Mouse (Mus musculus) activated CD4-positive, CD25-positive, alpha-beta regulatory T cell, adult 4 months (primary cell): ENCODE measurements around the gene Olfr653. TPM values are rescaled to one million over a fixed set of nuclear protein-coding genes. Genes with fewer than 3 reads are reported as not detected.

Experiments
- ATAC-seq: one replicate; pipeline ENCODE4 v1.8.0; 2017
- polyA plus RNA-seq, 2 experiments: library from polyadenylated mRNA; unstranded; fragments of 100-300 nt; shearing (Covaris generic); gene quantifications; one replicate each; pipeline ENCODE4 v1.2.1; 2017

Olfr653 gene
- not detected for polyA plus RNA-seq

GRCm38 (mm10) chr7:104577014-104577413 lies at the start of gene Olfr653:
Gene Olfr653, plus strand, starts transcription at chr7:104577314.
- no peak for ATAC-seq

DNA sequence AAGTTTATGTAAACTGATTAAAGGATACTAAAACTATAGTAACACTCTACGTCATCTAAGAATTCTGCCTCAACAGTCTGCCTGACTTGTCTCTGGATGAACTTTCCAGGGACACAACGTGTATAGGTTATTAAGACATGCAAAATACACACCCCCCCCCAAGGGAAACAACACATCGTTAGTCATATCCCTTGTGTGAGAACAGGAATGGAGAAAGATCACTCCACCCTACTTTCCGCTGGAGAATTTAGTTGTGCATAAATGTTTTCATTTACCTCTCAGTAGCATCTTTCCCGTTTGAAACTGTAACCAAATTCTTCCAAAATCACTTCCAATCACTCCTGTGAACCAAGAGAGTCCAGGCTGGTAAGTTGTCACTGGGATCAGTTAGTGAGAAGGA lies 27.3 kb upstream of the Olfr653 start, which contains the start of gene Olfr651:
TSS of gene Olfr651 (plus strand) at position 301 of the 400 bp plus-strand sequence.
- no peak for ATAC-seq

DNA sequence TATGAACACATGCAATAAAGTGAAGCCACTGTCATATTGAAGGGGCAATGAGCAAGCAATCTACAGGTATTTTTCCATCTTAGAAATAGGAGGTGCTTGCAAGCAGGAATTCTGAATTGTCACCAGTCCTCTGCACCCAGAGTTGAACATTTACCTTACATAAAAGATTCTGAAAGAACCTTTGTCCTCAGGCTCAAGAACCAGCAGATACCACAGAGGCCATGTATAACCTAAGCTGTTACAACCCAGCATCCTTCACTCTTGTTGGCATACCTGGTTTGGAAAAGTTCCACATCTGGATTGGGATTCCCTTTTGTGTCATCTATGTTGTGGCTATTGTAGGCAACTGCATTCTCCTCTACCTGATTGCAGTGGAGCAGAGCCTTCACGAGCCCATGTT lies 24.4 kb upstream of the Olfr653 start:
- ATAC-seq, result no peak

- ATAC-seq, result no peak
Observed at GRCm38 (mm10) chr7:104560601-104561000, 16.5 kb upstream of the Olfr653 start, which contains the start of gene Olfr652. Gene Olfr652, plus strand, starts transcription at chr7:104560901.

- no peak for ATAC-seq
Observed at GRCm38 (mm10) chr7:104580846-104581245, 3.7 kb downstream of the Olfr653 start.

GRCm38 (mm10) chr7:104581429-104581828 lies 4.3 kb downstream of the Olfr653 start:
- ATAC-seq, result no peak

DNA sequence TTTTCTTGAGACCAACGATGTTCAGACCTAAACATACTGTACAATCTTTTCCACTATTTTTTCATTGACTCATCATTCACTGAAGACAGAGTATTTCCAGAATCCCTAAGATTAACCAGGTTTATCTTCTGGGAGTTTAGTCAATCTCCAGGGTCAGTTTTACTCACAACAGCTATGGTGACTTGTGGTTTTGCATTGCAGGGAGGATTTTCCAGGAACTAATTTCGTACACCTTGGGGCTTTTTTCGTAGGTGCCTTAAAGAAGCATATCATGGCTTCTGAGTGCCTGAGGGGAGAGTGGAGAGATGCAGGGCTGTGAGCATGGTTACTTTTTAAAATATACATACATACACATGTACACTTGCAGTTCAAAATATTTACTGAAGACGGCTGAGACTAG lies 9.6 kb downstream of the Olfr653 start, which contains the start of gene Olfr654:
TSS of gene Olfr654 (plus strand) at position 301 of the 400 bp plus-strand sequence.
- ATAC-seq, result no peak

DNA sequence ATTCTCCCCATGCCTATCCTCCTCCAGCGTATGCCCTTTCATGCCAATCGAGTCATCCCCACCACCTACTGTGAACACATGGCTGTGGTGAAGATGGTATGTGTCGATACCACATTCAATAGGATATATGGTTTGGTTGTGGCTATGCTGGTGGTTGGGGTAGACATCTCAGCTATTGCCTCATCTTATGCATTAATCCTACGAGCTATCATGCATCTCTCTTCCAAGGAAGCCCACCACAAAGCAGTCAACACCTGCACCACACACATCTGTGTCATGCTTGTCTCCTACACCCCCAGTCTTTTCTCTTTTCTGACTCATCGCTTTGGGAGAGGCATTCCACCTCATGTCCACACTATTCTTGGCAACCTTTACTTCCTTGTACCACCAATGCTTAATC lies 11.2 kb downstream of the Olfr653 start:
- ATAC-seq, result no peak

GRCm38 (mm10) chr7:104601679-104602078 lies 24.6 kb downstream of the Olfr653 start, which contains the start of gene Olfr655:
Gene Olfr655, minus strand, starts transcription at chr7:104601779.
- no peak for ATAC-seq

DNA sequence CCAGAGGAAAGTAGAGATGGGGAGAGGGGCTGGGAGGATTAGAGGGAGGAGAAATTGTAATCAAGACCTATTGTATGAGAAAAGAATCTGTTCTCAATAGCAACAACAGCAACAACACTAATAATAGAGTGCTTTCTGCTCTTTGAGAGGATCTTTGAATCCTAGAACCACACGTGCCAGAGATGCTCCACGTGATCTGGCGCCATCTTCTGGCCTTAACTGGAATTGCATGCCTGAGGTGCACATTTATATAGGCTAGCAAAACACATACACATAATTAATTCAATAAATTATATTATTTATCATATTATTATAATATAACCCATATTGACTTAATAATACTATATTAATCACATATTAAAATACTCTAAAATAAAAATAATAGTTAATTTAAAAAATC lies 26.1 kb downstream of the Olfr653 start:
- ATAC-seq, result peak; percentile 72

- no peak for ATAC-seq
Observed at GRCm38 (mm10) chr7:104604727-104605126, 27.6 kb downstream of the Olfr653 start.

DNA sequence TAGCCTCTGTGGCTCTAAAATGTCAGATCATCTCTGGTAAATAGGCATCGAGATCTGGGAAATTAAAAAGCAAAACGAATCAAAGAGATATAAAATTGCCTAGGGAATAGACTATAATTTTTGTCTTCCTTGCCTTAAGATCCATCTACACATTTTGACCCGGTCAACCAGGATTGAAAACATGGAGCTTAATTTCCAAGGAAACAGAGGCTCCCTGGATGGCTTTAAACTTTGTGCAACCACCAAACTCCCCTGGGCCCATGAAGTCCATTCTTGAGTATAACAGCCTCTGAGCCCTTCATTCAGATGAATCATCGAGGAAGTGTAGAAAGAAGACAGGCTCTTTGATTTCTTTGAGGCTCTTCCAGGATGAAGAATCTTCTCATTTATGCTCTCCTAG lies 36.5 kb downstream of the Olfr653 start, which contains the start of gene Olfr656:
TSS of gene Olfr656 (plus strand) at position 301 of the 400 bp plus-strand sequence.
- ATAC-seq, result no peak

DNA sequence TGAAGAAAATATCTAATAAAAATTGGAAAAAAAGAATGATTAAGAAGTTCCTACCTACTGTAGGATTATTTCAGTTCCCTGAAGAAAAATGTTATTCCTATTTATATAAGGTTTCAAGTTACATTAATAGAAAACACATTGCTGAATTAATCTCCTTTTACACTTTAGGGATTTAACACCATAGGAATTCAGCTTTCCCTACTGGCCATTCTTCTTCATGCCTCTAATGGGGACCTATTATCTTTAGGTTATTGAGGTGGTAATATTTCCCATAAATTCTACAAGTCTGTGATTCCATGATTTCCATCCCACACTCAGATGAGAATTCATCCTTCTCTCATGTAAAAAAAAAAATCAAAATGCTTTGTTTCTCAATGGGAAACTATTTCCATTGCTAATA lies 47.4 kb downstream of the Olfr653 start, which contains the start of gene Olfr657:
TSS of gene Olfr657 (plus strand) at position 301 of the 400 bp plus-strand sequence.
- no peak for ATAC-seq

Other genes with a start within 250 kb of the Olfr653 start
- 1 to 10 TPM in 1 of 2 experiments, under 1 TPM in 1; 0.53 to 1.0 TPM for gene Trim34b, start 247.8 kb upstream of the Olfr653 start, polyA plus RNA-seq
- gene Trim12c, start 224.0 kb upstream of the Olfr653 start, polyA plus RNA-seq, result 10 to 100 TPM; 16.2 to 20.3 TPM
- gene Trim30b, start 207.4 kb upstream of the Olfr653 start, polyA plus RNA-seq, result 1 to 10 TPM; 1.6 to 4.0 TPM
- 1 to 10 TPM; 1.1 to 1.7 TPM for gene Trim30c, start 176.5 kb upstream of the Olfr653 start, polyA plus RNA-seq
- gene Trim30a, start 112.1 kb upstream of the Olfr653 start, polyA plus RNA-seq, result 10 to 100 TPM; 77.9 to 80.9 TPM
- 10 to 100 TPM; 27.0 to 33.5 TPM for gene Trim30d, start 69.5 kb upstream of the Olfr653 start, polyA plus RNA-seq
- not detected for gene Olfr651, start 27.2 kb upstream of the Olfr653 start, polyA plus RNA-seq
- under 1 TPM in 1 of 2 experiments, not detected in 1; 0.44 TPM for gene Olfr652, start 16.4 kb upstream of the Olfr653 start, polyA plus RNA-seq
- under 1 TPM in 1 of 2 experiments, not detected in 1; 0.30 TPM for gene Olfr654, start 9.7 kb downstream of the Olfr653 start, polyA plus RNA-seq
- not detected for gene Olfr655, start 24.5 kb downstream of the Olfr653 start, polyA plus RNA-seq
- not detected for gene Olfr656, start 36.6 kb downstream of the Olfr653 start, polyA plus RNA-seq
- not detected for gene Olfr657, start 47.5 kb downstream of the Olfr653 start, polyA plus RNA-seq
- under 1 TPM in 1 of 2 experiments, not detected in 1; 0.19 TPM for gene Olfr658, start 70.0 kb downstream of the Olfr653 start, polyA plus RNA-seq
- gene Olfr659, start 89.4 kb downstream of the Olfr653 start, polyA plus RNA-seq, result not detected
- gene Olfr661, start 109.2 kb downstream of the Olfr653 start, polyA plus RNA-seq, result not detected
- gene Usp17le, start 200.2 kb downstream of the Olfr653 start, polyA plus RNA-seq, result not detected